Mouse (Mus musculus) kidney, embryonic 14.5 days (tissue): ENCODE data around the gene Vwa8. TPM values are rescaled to one million over a fixed set of nuclear protein-coding genes. Genes with fewer than 3 reads are reported as not detected.

Source experiments
- ATAC-seq: fragments of 200-750 bp; cut with Nextera tagmentation; 2 replicates; pipeline ENCODE4 v1.8.0; 2017; ENCODE audit warnings: moderate number of reproducible peaks, mild to moderate bottlenecking, moderate TSS enrichment, moderate library complexity; ENCODE audit not compliant: low FRiP score, low TSS enrichment
- H3K27ac ChIP-seq: fragments of 300-500 bp; sonication (generic); 2 replicates; pipeline ENCODE4 v1.5.1; 2014; ENCODE audit warnings: low read depth, mild to moderate bottlenecking, low read length, moderate library complexity, mixed read lengths
- H3K27me3 ChIP-seq: fragments of 300-500 bp; sonication (generic); 2 replicates; pipeline ENCODE4 v1.6.1; 2014; ENCODE audit warnings: mild to moderate bottlenecking, low read length; ENCODE audit not compliant: control insufficient read depth, insufficient read depth
- H3K36me3 ChIP-seq: fragments of 300-500 bp; sonication (generic); 2 replicates; pipeline ENCODE4 v1.6.1; 2014; ENCODE audit warnings: low read length, mixed read lengths; ENCODE audit not compliant: control insufficient read depth, insufficient read depth
- H3K4me1 ChIP-seq: fragments of 300-500 bp; sonication (generic); 2 replicates; pipeline ENCODE4 v1.6.1; 2014; ENCODE audit warnings: low read length, mixed read lengths; ENCODE audit not compliant: control insufficient read depth, insufficient read depth
- H3K4me2 ChIP-seq: fragments of 300-500 bp; sonication (generic); replicated peaks from 2 replicates; pipeline ENCODE4 v1.6.1; 2014; ENCODE audit warnings: low read depth, mild to moderate bottlenecking, low read length
- H3K4me3 ChIP-seq: fragments of 300-500 bp; sonication (generic); 2 replicates; pipeline ENCODE4 v1.5.1; 2014; ENCODE audit warnings: mild to moderate bottlenecking, low read length
- H3K9ac ChIP-seq: fragments of 300-500 bp; sonication (generic); 2 replicates; pipeline ENCODE4 v1.6.1; 2014; ENCODE audit warnings: low read depth, mild to moderate bottlenecking, low read length, moderate library complexity
- H3K9me3 ChIP-seq: fragments of 300-500 bp; sonication (generic); 2 replicates; pipeline ENCODE4 v1.6.1; 2016; ENCODE audit warnings: low read length; ENCODE audit not compliant: control insufficient read depth
- WGBS: fragments of 180-500 bp; shearing (Covaris S2); extraction: QIAGEN DNeasy Blood & Tissue Kit; methylation state at CpG from one replicate; pipeline ENCODE4 v1.1.7; 2014; 5-methylcytosine and 5-hydroxymethylcytosine counted together
- polyA plus RNA-seq: library from polyadenylated mRNA; unstranded; fragments of >200 nt; fragmentation: Nextera tagmentation; extraction: Ambion mirVana; gene quantifications from 2 replicates; pipeline ENCODE4 v1.2.1, GENCODE M21; 2014

Gene Vwa8
- polyA plus RNA-seq, 1 experiment from 2014 or later, result 15.5 TPM

DNA sequence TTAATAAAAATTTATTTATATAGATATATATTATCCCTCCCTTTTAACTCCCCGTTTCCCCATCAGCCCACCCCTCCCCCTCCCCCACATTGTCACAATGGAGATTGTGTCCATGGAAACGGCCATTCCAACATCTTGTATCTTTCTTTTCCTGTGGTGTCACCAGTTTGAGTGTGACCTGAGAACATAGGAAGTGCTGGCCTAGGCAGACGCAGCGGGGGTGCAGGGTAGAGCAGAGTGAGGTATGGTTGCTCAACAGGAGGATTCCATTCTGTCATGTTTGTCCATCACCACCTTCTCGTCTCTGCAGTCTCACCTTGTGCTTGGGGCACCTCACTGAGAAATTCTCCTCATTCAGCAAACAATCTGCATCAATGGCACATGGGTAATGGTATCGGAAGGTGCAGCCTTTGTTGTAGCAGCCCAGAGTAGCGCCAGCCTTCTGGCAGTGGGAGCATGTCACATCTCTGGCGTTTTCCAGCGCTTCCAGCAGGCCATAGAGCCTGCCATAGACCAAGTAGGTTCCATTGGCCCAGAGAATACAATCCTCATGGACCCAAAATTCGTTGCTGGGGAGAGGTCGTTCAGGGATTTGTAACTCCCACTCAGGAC lies 363.6 kb downstream of the Vwa8 start:
- no peak for ATAC-seq
- Histone ChIP-seq H3K9me3 (no peaks in the 10 kb centered on the region), H3K27ac (no peak overlapping the region), H3K4me2 (no peak overlapping the region), H3K4me3 (no peak overlapping the region), H3K4me1 (no peaks in the 10 kb centered on the region), H3K9ac (no peak overlapping the region), H3K27me3 (no peaks in the 10 kb centered on the region), H3K36me3 (no peaks in the 10 kb centered on the region)
- 83% methylated on average over 11 of the region's 11 CpGs for WGBS

DNA sequence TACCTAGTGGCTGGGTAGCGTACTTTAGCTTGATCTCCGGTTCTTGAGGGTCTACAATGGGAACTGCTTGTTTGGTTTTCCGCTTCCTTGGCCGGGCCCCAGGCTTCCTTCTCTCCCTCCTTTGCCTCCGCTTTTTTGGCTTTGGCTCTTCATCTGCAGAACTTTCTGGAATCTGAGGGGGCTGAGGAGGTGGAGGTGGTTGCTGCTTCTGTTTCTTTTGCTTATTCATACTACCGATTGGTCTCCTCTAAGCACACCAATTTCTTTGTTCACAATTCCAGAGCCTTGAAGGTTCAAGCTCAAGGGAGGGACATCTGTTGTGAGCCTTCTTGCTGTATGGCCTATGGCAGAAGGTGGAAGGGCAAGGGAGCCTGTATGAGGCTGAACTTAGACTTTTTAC lies 365.3 kb downstream of the Vwa8 start:
- Histone ChIP-seq H3K9ac (no peak overlapping the region), H3K4me3 (no peak overlapping the region), H3K36me3 (no peaks in the 10 kb centered on the region), H3K4me2 (no peak overlapping the region), H3K27me3 (no peaks in the 10 kb centered on the region), H3K4me1 (no peaks in the 10 kb centered on the region), H3K27ac (no peak overlapping the region), H3K9me3 (no peaks in the 10 kb centered on the region)
- 94% methylated on average over 6 of the region's 6 CpGs for WGBS
- ATAC-seq, result no peak

DNA sequence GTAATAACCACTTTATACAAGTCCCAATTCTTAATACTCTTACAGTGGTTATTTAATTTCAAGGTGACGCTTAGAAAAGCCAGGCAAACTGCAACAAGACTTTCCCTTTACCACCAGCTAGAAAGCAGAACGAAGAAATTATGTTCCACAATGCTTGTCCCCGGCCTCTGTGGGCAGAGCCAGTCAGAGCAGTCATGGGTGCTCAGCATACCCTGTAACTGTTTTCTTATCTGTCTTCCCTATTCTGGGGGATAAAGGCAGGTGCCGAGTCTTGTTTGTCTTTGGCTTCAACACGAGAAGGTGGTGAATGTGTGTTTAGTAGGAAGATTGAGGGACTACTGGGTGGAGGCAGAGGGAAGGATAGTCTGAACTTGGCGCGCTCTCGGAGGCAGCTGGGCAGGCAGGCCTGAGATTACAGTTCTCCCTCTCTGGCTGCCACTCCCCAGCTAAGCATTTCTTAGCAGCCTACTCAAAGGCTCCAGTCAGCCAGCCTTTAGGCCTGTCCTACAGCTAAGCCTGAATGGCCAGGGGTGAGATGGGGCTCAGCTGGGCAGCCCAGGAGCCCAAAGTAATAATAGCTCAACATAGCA lies 365.9 kb downstream of the Vwa8 start:
- Histone ChIP-seq H3K9ac (no peak overlapping the region), H3K36me3 (no peaks in the 10 kb centered on the region), H3K4me3 (no peak overlapping the region), H3K27me3 (no peaks in the 10 kb centered on the region), H3K9me3 (no peaks in the 10 kb centered on the region), H3K27ac (no peak overlapping the region), H3K4me2 (no peak overlapping the region), H3K4me1 (no peaks in the 10 kb centered on the region)
- no peak for ATAC-seq
- WGBS, result 85% methylated on average over 8 of the region's 8 CpGs

DNA sequence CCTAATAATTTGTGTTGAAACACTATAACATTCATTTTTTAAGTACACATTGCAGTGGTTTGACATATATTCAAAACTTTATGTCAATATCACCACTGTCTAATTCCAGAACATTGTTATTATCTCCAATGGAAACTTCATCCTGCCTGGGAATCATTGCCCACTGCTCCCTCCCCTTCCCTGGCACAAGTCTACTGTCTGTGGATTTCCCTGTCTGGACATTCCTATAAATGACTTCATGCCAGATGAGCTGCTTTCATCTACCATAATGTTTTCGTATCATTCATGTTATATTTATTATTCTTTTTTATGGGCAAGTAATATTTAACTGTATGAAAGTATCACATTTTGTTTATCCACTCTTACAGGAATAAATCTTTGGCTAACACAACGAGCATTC lies 367.5 kb downstream of the Vwa8 start:
- no peaks in the 10 kb centered on the region for H3K36me3 ChIP-seq
- no peak overlapping the region for H3K4me3 ChIP-seq
- H3K9me3 ChIP-seq, result no peaks in the 10 kb centered on the region
- 60% methylated on average over 2 of the region's 2 CpGs for WGBS
- H3K27ac ChIP-seq, result no peak overlapping the region
- H3K4me2 ChIP-seq, result no peak overlapping the region
- no peak for ATAC-seq
- H3K9ac ChIP-seq, result no peak overlapping the region
- H3K27me3 ChIP-seq, result no peaks in the 10 kb centered on the region
- H3K4me1 ChIP-seq, result no peaks in the 10 kb centered on the region

DNA sequence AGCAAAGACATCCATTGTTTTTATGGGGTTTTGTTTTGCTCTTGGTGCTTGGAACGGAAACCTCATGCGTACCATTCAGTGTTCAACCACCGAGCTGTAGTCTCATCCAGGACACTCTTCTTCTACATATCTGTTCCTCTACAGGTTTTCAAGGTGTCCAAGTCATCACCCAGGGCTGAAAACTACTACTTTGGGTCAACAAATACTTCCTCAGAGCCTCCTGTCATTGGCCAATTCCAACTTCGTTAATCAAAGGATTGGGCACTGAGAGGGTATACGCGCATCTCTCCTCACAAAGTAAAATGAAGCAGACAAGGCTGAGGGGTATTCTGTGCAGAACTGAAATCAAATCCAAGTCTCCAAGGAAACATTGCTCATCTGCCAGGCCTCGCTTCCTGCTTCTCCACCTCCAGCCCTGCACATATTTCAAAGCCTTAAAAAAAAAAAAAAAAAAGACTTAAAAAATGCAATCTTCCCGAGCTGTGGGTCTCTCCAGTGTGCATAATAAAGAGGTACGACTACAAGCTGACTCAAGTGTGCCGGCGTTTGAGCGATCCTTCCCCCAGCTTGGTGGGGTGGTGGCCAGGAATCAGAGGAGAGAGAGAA lies 374.7 kb downstream of the Vwa8 start:
- no peak overlapping the region for H3K27ac ChIP-seq
- no peaks in the 10 kb centered on the region for H3K4me1 ChIP-seq
- no peak for ATAC-seq
- no peaks in the 10 kb centered on the region for H3K36me3 ChIP-seq
- no peak overlapping the region for H3K4me2 ChIP-seq
- H3K4me3 ChIP-seq, result no peak overlapping the region
- no peaks in the 10 kb centered on the region for H3K27me3 ChIP-seq
- 75% methylated on average over 12 of the region's 12 CpGs for WGBS
- H3K9me3 ChIP-seq, result no peaks in the 10 kb centered on the region
- no peak overlapping the region for H3K9ac ChIP-seq

DNA sequence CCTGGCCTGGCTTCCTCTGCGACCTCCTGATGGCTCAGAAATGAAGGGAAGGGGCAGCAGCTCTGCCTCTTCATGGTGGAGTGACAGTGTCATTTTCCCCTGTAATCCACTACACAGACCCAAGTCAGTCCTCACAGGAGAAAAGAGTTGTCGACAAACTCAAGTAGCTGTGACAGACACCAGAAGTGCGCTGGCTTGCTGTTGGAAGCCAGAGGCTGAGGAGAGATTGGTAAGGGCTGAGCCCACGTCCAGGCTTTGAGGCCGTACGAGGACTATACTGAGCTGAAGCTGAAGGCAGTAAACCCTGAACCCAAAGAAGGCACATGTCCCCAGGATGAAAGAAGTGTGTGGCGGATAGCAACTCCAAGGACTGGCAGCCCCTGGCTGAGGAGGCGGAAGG lies 376.6 kb downstream of the Vwa8 start:
- Histone ChIP-seq H3K4me2 (no peak overlapping the region), H3K9me3 (no peaks in the 10 kb centered on the region), H3K36me3 (no peaks in the 10 kb centered on the region), H3K27ac (no peak overlapping the region), H3K4me1 (no peaks in the 10 kb centered on the region), H3K9ac (no peak overlapping the region), H3K27me3 (no peaks in the 10 kb centered on the region), H3K4me3 (no peak overlapping the region)
- 68% methylated on average over 8 of the region's 8 CpGs for WGBS
- ATAC-seq, result no peak

DNA sequence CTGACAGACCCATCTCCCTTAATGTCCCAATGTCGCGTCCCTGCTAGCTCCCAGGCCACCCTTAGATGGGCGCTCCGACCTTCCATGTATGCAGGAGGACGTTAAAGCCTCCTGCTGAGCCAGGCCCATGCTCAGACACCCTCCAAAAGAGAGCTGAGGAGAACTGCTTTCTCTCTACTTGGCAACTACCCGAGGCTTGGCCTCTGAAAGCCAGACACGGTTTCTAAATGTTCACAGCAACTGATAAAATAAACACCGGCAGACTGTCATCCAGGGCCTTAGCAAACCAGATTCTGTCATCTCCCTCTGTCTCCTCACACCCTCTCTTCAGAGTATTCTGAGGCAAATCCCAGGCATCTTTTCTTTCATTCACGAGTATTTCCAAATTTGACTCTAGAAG lies 377.2 kb downstream of the Vwa8 start:
- Histone ChIP-seq H3K9me3 (no peaks in the 10 kb centered on the region), H3K9ac (no peak overlapping the region), H3K4me2 (no peak overlapping the region), H3K4me1 (no peaks in the 10 kb centered on the region), H3K4me3 (no peak overlapping the region), H3K36me3 (no peaks in the 10 kb centered on the region), H3K27me3 (no peaks in the 10 kb centered on the region), H3K27ac (no peak overlapping the region)
- 82% methylated on average over 9 of the region's 9 CpGs for WGBS
- no peak for ATAC-seq

DNA sequence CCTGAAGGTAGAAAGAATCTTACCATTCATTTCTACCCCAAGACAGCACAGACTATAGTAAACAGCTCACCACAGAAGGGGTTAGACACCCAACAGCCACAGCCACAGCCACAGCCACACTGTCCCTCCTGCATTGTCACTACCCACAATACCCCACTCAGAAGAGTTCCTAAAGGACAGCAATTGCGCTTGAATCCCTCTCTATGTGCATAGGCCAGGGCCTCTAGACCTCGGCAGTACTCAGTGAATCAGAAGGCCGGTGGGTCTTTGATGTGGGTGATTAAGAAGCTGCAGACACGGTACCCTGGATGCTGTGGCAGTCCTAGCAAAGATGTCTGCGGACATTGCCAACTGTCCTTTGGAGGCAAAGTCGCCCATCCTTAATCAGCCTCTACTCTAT lies 377.9 kb downstream of the Vwa8 start:
- Histone ChIP-seq H3K9me3 (no peaks in the 10 kb centered on the region), H3K27ac (no peak overlapping the region), H3K4me1 (no peaks in the 10 kb centered on the region), H3K36me3 (no peaks in the 10 kb centered on the region), H3K27me3 (no peaks in the 10 kb centered on the region), H3K9ac (no peak overlapping the region), H3K4me2 (no peak overlapping the region), H3K4me3 (no peak overlapping the region)
- WGBS, result 85% methylated on average over 6 of the region's 6 CpGs
- ATAC-seq, result no peak

DNA sequence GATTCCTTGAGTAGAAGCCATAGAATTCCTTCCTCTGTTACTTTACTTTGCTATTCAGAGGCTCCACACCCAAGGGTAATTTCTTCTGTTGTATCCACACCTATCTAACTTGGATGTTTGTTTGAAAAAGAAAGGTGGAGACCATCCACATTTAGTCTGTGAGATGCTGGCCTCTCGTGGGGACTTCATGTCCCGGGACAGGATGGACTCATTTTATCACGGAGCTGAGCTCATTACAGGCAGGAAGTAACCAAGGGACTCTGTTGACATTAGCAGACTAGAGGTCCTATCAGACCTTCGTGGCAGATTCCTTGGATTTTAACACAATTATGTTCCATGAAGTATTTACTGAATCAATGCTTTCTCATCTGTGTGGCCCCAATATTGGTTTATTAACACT lies 379.1 kb downstream of the Vwa8 start:
- H3K9me3 ChIP-seq, result no peaks in the 10 kb centered on the region
- no peaks in the 10 kb centered on the region for H3K36me3 ChIP-seq
- H3K4me2 ChIP-seq, result no peak overlapping the region
- no peak overlapping the region for H3K9ac ChIP-seq
- no peak overlapping the region for H3K27ac ChIP-seq
- ATAC-seq, result no peak
- no peaks in the 10 kb centered on the region for H3K4me1 ChIP-seq
- 44% methylated on average over 4 of the region's 4 CpGs for WGBS
- H3K4me3 ChIP-seq, result no peak overlapping the region
- no peaks in the 10 kb centered on the region for H3K27me3 ChIP-seq
